Mouse (Mus musculus): Measurements from ENCODE around the gene Mrpl38.

Gene Mrpl38

DNA sequence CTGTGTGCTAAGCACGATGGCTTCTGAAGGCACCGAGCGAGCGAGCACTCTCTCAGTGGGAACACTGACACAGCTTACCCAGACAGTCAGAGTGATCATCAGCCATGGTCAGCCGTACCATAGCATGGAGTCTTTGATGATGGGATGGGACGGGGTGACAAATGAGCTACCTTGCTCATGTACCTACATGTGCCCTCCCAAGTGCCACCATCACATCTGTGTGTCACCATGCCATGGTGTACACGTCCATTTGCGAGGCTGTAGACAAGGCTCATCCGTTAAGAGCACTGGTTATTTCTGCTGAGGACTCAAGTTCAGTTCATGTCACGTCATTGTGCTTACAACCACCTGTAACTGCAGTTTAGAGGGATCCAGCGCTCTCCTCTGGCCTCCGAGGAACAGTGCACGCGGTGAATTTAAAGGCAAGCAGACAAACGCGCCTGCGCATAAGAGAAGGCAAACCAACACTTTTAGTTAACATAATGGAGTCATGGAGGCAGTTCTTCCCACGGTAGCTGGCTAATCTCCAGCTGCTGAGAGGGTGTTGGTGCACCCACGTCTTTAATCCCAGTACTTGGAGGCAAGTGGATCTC, 27.0 kb downstream of the Mrpl38 start:
- no peak for ATAC-seq (ENCODE audit: insufficient number of reproducible peaks, low FRiP score, low TSS enrichment)

GRCm38 (mm10) chr11:116111067-116111466, 27.6 kb downstream of the Mrpl38 start:
- no peak for ATAC-seq (ENCODE audit: insufficient number of reproducible peaks, low FRiP score, low TSS enrichment)

GRCm38 (mm10) chr11:116110540-116110939, 28.1 kb downstream of the Mrpl38 start:
- ATAC-seq (ENCODE audit: insufficient number of reproducible peaks, low FRiP score, low TSS enrichment) = no peak

DNA sequence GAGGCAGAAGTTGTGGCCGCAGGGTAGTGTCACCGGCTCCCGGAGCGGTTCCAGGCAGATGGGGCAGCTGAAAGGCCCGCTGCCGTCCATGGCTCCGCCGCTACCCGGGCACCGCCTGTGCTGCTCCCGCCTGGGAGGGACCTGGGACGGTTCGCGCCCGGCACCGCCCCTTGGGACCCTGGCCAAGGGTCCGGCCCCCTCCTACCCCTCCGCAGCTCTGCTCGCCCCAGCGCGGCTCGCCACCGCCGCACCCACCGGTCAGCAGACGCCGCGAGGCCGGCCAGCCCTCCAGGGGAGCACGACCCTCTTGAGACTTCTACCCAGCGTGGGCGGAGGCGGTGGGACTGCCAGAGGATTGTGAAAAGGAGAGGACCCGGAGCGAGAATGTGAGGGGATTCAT, 28.5 kb downstream of the Mrpl38 start:
- ATAC-seq (ENCODE audit: insufficient number of reproducible peaks, low FRiP score, low TSS enrichment) = no peak

DNA sequence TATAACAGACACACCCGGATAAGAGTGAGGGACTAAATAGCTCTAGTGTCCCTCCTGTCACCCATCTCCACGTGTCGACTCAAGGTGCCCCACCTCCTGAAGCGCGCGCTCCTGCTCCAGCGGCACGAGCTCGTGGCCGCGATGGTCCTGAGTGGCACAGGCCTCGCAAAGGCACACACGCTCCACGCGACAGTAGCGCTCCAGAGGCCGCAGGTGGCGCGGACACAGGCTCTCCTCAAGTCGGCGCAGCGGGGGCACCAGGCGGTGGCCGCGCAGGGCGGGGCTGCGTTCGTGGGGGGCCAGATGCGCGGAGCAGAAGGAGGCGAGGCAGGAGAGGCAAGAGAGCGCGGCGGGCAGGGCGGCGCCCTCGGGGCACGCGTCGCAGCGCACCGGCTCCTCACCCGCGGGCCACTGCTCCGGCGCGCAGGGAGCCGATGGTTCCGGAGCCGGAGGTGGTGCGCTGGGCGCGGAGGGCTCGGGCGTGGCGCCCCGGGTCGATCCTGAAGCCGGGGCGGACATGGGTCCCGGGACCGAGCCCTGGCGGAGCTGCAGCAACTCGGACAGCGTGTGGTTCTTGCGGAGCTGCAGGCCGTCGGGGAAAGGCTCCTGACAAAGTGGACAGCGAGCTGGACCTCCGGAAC, 29.1 kb downstream of the Mrpl38 start:
- no peak for ATAC-seq (ENCODE audit: insufficient number of reproducible peaks, low FRiP score, low TSS enrichment)

GRCm38 (mm10) chr11:116108464-116109137, 30.1 kb downstream of the Mrpl38 start:
- ATAC-seq (ENCODE audit: insufficient number of reproducible peaks, low FRiP score, low TSS enrichment) = no peak

GRCm38 (mm10) chr11:116107777-116108285, 30.8 kb downstream of the Mrpl38 start:
- ATAC-seq (ENCODE audit: insufficient number of reproducible peaks, low FRiP score, low TSS enrichment) = no peak

- ATAC-seq (ENCODE audit: insufficient number of reproducible peaks, low FRiP score, low TSS enrichment) = no peak
Measured at GRCm38 (mm10) chr11:116106963-116107776, 31.5 kb downstream of the Mrpl38 start.

DNA sequence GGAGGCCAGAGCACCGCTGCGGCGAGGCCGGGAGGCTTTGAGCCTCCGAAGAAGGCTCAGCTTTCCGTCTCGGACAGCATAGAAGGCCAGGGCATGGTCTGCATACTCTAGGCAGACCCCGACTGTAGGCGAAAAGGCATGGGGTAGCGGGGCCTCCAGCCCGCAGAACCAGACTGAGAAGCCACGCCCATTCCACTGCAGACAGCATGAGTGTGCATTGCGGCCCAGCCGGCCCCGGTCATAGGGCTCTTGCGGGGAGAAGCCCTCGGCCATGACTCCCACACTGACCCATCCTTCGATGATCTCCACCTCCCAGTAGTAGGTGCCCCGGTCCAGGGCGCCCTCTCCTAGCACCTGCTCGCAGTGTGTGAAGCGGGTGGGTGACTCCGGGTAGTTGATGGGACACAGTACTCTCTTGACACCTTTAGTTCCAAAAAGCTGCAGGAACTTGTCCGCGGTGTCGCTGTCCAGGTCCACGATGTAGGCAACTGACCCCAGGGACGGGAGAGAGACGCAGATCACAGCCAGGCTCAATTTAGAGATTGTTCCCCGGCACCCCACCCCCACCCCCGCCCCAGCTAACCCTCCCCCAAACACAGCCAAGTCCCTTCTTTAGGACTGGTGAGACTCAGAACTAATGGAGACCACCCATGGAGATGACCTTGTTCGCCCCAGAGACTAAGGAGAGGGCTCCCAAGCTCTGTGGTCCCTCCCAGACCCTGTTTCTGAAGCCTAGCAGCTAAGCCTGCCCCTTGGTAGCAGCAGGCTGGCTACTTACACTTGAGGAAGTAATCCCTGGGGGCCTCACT, 32.3 kb downstream of the Mrpl38 start:
- ATAC-seq (ENCODE audit: insufficient number of reproducible peaks, low FRiP score, low TSS enrichment) = no peak

DNA sequence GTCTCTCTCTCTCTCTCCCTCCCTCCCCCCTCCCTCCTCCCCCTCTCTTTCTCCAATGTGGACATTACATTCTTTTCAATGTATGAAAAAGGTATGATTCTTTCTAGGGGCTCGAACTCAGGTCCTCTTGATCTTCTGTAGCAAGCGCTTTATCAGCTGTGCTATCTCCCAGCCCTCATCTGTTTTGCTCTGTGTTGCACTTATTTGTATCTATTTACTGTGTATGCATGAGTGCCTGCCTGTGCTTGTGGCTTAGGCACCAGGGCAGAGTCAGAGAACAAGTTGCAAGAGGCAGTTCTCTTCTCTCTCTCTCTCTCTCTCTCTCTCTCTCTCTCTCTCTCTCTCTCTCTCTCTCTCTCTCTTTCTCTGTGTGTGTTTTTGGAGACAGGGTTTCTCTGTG, 33.6 kb downstream of the Mrpl38 start:
- ATAC-seq (ENCODE audit: insufficient number of reproducible peaks, low FRiP score, low TSS enrichment) = no peak

- no peak for ATAC-seq (ENCODE audit: insufficient number of reproducible peaks, low FRiP score, low TSS enrichment)
Measured at GRCm38 (mm10) chr11:116104006-116104646, 34.5 kb downstream of the Mrpl38 start.

DNA sequence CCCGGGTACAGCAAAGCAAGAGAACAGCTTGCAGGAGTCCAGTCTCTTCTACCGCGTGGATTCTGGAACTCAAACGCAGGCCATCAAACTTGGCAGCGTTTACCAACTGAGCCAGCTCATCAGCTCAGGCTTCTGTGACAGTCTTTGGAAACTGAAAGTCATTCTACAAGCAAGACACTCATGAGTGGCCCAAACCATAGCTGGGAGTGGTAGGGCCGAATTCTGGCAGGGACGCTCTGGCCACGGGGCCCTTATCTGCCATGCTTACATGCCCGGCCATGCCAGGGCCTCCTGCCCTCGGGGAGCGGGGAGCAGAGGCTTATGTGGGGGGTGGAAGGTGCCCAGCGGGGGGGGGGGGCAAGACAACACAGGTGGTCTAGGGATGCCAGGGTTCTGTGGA, 35.1 kb downstream of the Mrpl38 start:
- no peak for ATAC-seq (ENCODE audit: insufficient number of reproducible peaks, low FRiP score, low TSS enrichment)

GRCm38 (mm10) chr11:116102472-116102871, 36.2 kb downstream of the Mrpl38 start:
- ATAC-seq (ENCODE audit: insufficient number of reproducible peaks, low FRiP score, low TSS enrichment) = no peak

DNA sequence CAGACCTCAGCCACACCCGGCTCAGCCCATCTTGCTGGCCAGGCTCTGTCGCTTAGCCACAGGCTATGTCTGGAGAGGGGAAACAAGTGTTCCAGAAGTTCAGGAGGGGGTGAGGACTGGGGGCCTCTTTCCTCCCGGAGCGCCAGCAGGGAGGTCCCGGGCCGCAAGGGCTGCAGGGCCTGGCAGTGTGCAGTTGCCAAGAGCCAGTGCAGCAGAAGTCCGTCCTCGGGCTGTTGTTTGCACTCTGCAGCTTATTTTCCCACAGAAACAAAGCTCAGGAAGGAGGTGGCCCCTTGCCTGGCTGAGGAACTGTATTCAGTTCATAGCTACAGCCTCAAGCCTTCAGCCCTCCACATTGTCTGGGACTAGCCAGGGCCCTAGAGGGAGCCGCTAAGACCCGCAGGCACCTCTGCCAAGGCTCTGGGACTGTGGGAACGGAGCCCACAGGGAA, 36.7 kb downstream of the Mrpl38 start:
- ATAC-seq (ENCODE audit: insufficient number of reproducible peaks, low FRiP score, low TSS enrichment) = no peak

DNA sequence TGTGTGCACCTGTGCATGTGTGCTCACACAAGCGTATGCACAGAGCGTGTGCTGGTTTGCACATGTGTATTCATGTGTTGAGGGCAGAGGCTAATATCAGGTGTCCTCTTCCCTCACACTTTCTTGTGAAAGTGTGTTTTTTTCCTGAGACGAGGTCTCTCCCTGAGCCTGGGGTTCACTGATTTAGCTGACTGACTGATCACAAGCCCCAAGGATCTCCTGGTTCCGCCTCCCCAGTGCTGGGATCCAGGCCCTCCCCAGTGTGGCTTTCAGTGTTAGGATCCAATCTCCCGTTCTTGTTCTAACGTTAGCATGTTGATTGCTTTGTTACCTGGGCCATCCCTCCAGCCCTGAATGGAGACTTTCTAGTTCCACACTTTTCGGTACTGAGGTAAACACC, 37.8 kb downstream of the Mrpl38 start:
- no peak for ATAC-seq (ENCODE audit: insufficient number of reproducible peaks, low FRiP score, low TSS enrichment)

- no peak for ATAC-seq (ENCODE audit: insufficient number of reproducible peaks, low FRiP score, low TSS enrichment)
Measured at GRCm38 (mm10) chr11:116100385-116100784, 38.3 kb downstream of the Mrpl38 start.

- no peak for ATAC-seq (ENCODE audit: insufficient number of reproducible peaks, low FRiP score, low TSS enrichment)
Measured at GRCm38 (mm10) chr11:116099462-116099861, 39.2 kb downstream of the Mrpl38 start.

DNA sequence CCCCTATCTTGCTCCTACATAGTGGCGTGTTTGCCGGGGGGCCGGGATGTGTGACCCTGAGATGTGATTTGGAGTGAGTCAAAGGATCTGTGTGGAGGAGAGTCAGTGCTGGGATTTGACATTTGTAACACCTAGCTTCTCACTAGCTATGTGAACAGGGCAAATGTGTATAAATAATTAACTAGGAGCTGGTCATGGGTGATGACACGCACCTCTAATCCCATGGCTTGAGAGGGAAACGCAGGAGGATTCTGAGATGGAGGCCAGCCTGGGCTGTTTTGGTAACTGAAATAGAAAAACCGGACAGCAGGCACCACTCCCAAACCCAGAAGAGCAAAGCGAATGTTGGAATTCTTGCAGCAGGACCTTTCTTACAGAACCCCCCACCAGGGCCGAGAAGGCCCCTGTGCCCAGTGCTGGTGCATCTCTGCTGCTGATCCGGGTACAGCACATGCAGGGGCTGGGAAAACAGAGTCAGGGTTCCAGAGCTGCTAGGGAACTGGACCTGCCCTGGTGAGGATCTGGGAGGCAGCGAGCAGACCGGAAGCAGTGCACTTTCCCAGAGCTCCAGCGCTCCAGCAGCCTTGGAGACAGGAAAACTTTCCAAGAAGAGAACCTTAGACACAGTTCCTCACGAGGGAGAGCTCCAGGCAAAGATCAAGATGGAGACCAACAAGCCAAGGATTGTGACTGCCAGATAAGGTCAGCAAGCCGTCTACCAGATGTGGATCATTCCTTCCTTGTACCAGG, 39.8 kb downstream of the Mrpl38 start:
- no peak for ATAC-seq (ENCODE audit: insufficient number of reproducible peaks, low FRiP score, low TSS enrichment)
